19 mouse cellular contexts compared by ENCODE assay signal in the genomic region with DNA sequence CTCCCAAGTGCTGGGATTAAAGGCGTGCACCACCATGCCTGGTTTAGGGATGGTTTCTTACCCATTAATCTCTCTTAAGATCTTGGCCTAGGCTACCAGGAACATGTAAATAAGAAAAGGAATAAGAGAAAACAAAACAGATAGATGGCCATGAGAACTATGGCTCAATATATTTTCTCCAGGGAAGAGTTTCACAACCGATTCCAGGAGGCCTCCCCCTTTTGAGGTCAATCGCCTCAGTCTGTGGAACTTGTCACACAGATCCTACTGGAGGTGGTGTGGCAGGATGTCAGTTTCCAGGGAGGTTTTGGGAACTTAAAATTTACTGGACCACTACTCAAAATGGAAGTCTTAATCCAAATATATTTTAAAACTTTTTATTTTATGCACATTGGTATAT. TPM values are rescaled to one million over a fixed set of nuclear protein-coding genes. Genes with fewer than 3 reads are reported as not detected.
DNase-seq lines count a peak whose midpoint lies in the region; ATAC-seq and TF ChIP-seq lines count a peak whose summit lies in the region.
"Not testable (repeated sequence)": the region's sequence is repeated elsewhere in the genome, so short reads cannot be mapped to it uniquely, and the experiment has no call there.
"Had no signal": no experiment of that assay in that cellular context is flagged by ENCODE, and none has a peak within 500 bp of the region (broad histone marks: within the 10 kb centered on the region; RNA-seq: fewer than 3 reads in every experiment).

No protein-coding gene starts in this region.

- 0 out of 2 replicates have a peak, but pooled peaks have one; percentile 31 for ATAC-seq in liver, postnatal 0 days

- peak overlapping the region; percentile 82 for H3K27ac ChIP-seq in liver, adult 2 months (replicated peaks; ENCODE audit: insufficient read depth, low read depth, low read length)
- not testable (repeated sequence) for H3K27ac ChIP-seq in liver, postnatal 0 days (ENCODE audit: low read depth)

- H3K79me2 ChIP-seq in liver, adult 2 months (ENCODE audit: control insufficient read depth, insufficient read depth, low read length): not testable (repeated sequence)

- not testable (repeated sequence) for H3K4me2 ChIP-seq in liver, postnatal 0 days (ENCODE audit: low read depth, low read length)

- not testable (repeated sequence) for TF ChIP-seq POLR2A in liver, adult 2 months (IDR thresholded peaks at IDR 0.05; ENCODE audit: extremely low read depth, insufficient read depth, low read length)

- not testable (repeated sequence) for TF ChIP-seq EP300 in liver, postnatal 0 days (IDR thresholded peaks at IDR 0.05; ENCODE audit: low read depth)

- not testable (repeated sequence) for H3K4me3 ChIP-seq in liver, adult 2 months (ENCODE audit: insufficient read depth, low read depth, low read length); liver, postnatal 0 days (ENCODE audit: low read depth, low read length)

- H3K9ac ChIP-seq in liver, adult 2 months (ENCODE audit: low read depth, low read length); liver, postnatal 0 days (replicated peaks): not testable (repeated sequence)

- not testable (repeated sequence) for H3K9me3 ChIP-seq in liver, postnatal 0 days (ENCODE audit: low read length)

- not testable (repeated sequence) for TF ChIP-seq CTCF in liver, adult 2 months (IDR thresholded peaks at IDR 0.05; ENCODE audit: low read depth, low read length); liver, postnatal 0 days (IDR thresholded peaks at IDR 0.05; ENCODE audit: low read depth)

- not testable (repeated sequence) for H3K4me1 ChIP-seq in liver, adult 2 months (ENCODE audit: control insufficient read depth, insufficient read depth, low read length); liver, postnatal 0 days (ENCODE audit: insufficient read depth)

- not testable (repeated sequence) for H3K36me3 ChIP-seq in liver, adult 2 months (ENCODE audit: control insufficient read depth, insufficient read depth, low read length); liver, postnatal 0 days (replicated peaks; ENCODE audit: insufficient read depth, low read length)

- not testable (repeated sequence) for H3K27me3 ChIP-seq in liver, adult 2 months (ENCODE audit: control insufficient read depth, insufficient read depth, low read length); liver, postnatal 0 days (ENCODE audit: insufficient read depth, low read length)

- 24% methylated on average over 3 of the region's 3 CpGs for WGBS in liver, adult 2 months
- WGBS in liver, postnatal 0 days (ENCODE audit: insufficient replicate concordance): 73% methylated on average over 3 of the region's 3 CpGs

- peak; percentile 70 for DNase-seq in adipocyte (ENCODE audit: low spot score)
- DNase-seq in liver, adult 2 months (ENCODE audit: extremely low read depth, low read depth, low spot score): peak; percentile 40
- not testable (repeated sequence) for DNase-seq in liver, postnatal 0 days

RNA-seq across cellular contexts. Expression of gene Rrn3, which starts 5.9 kb away (rescaled TPM):
- total RNA-seq in liver, adult 2 months (2014; rRNA removed): 12.1 and 13.2 TPM in 2 replicates
- 4.8 and 10.4 TPM in 2 replicates for polyA plus RNA-seq in liver, adult 2 months (2012; rRNA removed)
- polyA plus RNA-seq in liver, postnatal 0 days (2015; fragmentation: Nextera tagmentation; extraction: Ambion mirVana): 13.9 and 15.3 TPM in 2 replicates

RNA-seq across cellular contexts. Expression of gene Pla2g10, which starts 43.9 kb away (rescaled TPM):
- total RNA-seq in liver, adult 2 months (2014; rRNA removed): not detected in 2 replicates
- not detected in 2 replicates for polyA plus RNA-seq in liver, adult 2 months (2012; rRNA removed)
- not detected in 2 replicates for polyA plus RNA-seq in liver, postnatal 0 days (2015; fragmentation: Nextera tagmentation; extraction: Ambion mirVana)
- total RNA-seq: adrenal gland, adult 18-20 months; adrenal gland, adult 2 months; adrenal gland, adult 8-10 months; adrenal gland, postnatal 10 days; adrenal gland, postnatal 14 days; adrenal gland, postnatal 25 days; adrenal gland, postnatal 36 days; adrenal gland, postnatal 4 days; CH12.LX; G1E; MEL had no signal
- polyA plus RNA-seq: activated CD4-positive, CD25-positive, alpha-beta regulatory T cell, adult 4 months; adrenal gland, adult 2 months; C2C12; CD4-positive, CD25-positive, alpha-beta regulatory T cell, adult 4 months; cerebellum, adult 2 months; G1E; Patski had no signal

RNA-seq across cellular contexts. Expression of gene Ntan1, which starts 44.0 kb away (rescaled TPM):
- 32.1 and 35.8 TPM in 2 replicates for total RNA-seq in liver, adult 2 months (2014; rRNA removed)
- 25.2 and 33.5 TPM in 2 replicates for polyA plus RNA-seq in liver, adult 2 months (2012; rRNA removed)
- polyA plus RNA-seq in liver, postnatal 0 days (2015; fragmentation: Nextera tagmentation; extraction: Ambion mirVana): 34.3 and 39.4 TPM in 2 replicates
